Comparison of ENCODE assay signal across 12 mouse cellular contexts in the genomic region with DNA sequence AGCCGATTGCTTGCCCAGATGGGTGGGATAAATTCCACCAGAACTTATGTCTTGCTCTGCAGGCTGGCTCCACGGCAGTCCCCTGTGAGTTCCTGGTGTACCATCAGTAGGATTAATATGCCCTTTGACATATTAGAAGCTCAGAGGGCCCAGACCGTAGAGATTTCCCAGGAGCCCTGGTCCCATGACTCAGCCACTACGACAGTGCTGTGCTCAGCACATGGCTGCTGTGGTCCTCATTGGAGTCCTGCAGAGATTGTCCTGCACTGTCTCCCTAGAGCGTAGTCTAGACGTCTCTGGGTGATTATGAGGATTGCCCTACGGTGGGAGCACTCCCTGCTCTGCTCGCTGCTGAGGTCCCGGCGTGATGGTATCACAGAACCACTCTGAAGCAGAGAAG.
DNase-seq lines count a peak whose midpoint lies in the region; ATAC-seq and TF ChIP-seq lines count a peak whose summit lies in the region.
"Had no signal": no experiment of that assay in that cellular context is flagged by ENCODE, and none has a peak within 500 bp of the region (broad histone marks: within the 10 kb centered on the region; RNA-seq: fewer than 3 reads in every experiment).

No protein-coding gene starts in this region.

- 46% methylated on average over 10 of the region's 10 CpGs for WGBS in kidney, embryonic 15.5 days
- WGBS in liver, postnatal 0 days (ENCODE audit: insufficient replicate concordance), result 36% methylated on average over 10 of the region's 10 CpGs

- peaks cover 15% of the 10 kb centered on the region for H3K4me1 ChIP-seq in kidney, embryonic 15.5 days
- peaks cover 3% of the 10 kb centered on the region; the same call in 1 of the 2 replicates for H3K4me1 ChIP-seq in liver, postnatal 0 days (ENCODE audit: insufficient read depth)

- no peak overlapping the region for H3K9ac ChIP-seq in kidney, embryonic 15.5 days
- H3K9ac ChIP-seq in liver, postnatal 0 days (replicated peaks), result no peak overlapping the region
- H3K9ac ChIP-seq: forebrain, embryonic 12.5 days; midbrain, embryonic 12.5 days had no signal

- H3K4me2 ChIP-seq in kidney, embryonic 15.5 days, result no peak overlapping the region
- no peak overlapping the region for H3K4me2 ChIP-seq in liver, postnatal 0 days (ENCODE audit: low read depth, low read length)
- H3K4me2 ChIP-seq: forebrain, embryonic 12.5 days; midbrain, embryonic 12.5 days had no signal

- H3K27ac ChIP-seq in kidney, embryonic 15.5 days, result peak overlapping the region; percentile 32; the same call in 1 of the 2 replicates
- H3K27ac ChIP-seq in liver, postnatal 0 days (ENCODE audit: low read depth), result peak overlapping the region; percentile 39; the same call in 1 of the 2 replicates
- H3K27ac ChIP-seq: forebrain, embryonic 12.5 days had no signal

- TF ChIP-seq EP300 in liver, postnatal 0 days (IDR thresholded peaks at IDR 0.05; ENCODE audit: low read depth), result no peak

- no peaks in the 10 kb centered on the region for H3K27me3 ChIP-seq in kidney, embryonic 15.5 days
- H3K27me3 ChIP-seq in liver, postnatal 0 days (ENCODE audit: insufficient read depth, low read length), result no peaks in the 10 kb centered on the region
- H3K27me3 ChIP-seq: forebrain, embryonic 12.5 days; midbrain, embryonic 12.5 days; Patski had no signal

- no peak for TF ChIP-seq CTCF in liver, postnatal 0 days (IDR thresholded peaks at IDR 0.05; ENCODE audit: low read depth)

- no peak overlapping the region for H3K4me3 ChIP-seq in kidney, embryonic 15.5 days (replicated peaks)
- H3K4me3 ChIP-seq in liver, postnatal 0 days (ENCODE audit: low read depth, low read length), result no peak overlapping the region
- H3K4me3 ChIP-seq: forebrain, embryonic 12.5 days; midbrain, embryonic 12.5 days had no signal

- peak; percentile 49 for DNase-seq in adrenal gland, postnatal 14 days
- no peak for DNase-seq in adrenal gland, postnatal 4 days (ENCODE audit: low spot score in 2 of 2)
- no peak for DNase-seq in kidney, adult 9 months
- DNase-seq in liver, postnatal 0 days, result no peak
- DNase-seq in ovary, adult 18-20 months (ENCODE audit: low spot score), result no peak
- DNase-seq: retina, postnatal 1 day had no signal

- H3K9me3 ChIP-seq in kidney, embryonic 15.5 days (replicated peaks), result no peaks in the 10 kb centered on the region
- no peaks in the 10 kb centered on the region for H3K9me3 ChIP-seq in liver, postnatal 0 days (ENCODE audit: low read length)
- H3K9me3 ChIP-seq: forebrain, embryonic 12.5 days; midbrain, embryonic 12.5 days had no signal

- ATAC-seq in kidney, embryonic 15.5 days (replicated peaks; ENCODE audit: low FRiP score), result no peak
- ATAC-seq in common myeloid progenitor, adult 5-6 weeks (replicated peaks; ENCODE audit: low read depth, poor library complexity, severe bottlenecking), result peak; percentile 13; the same call in 1 of the 2 replicates
- ATAC-seq in liver, postnatal 0 days, result 0 out of 2 replicates have a peak, but pooled peaks have one; percentile 29
- no peak for ATAC-seq in frontal cortex, adult (ENCODE audit: low TSS enrichment)
- ATAC-seq: Patski had no signal

- no peaks in the 10 kb centered on the region; the same call in 1 of the 2 replicates for H3K36me3 ChIP-seq in kidney, embryonic 15.5 days
- 0 out of 2 replicates have a peak, but pooled peaks cover 9% of the 10 kb centered on the region for H3K36me3 ChIP-seq in liver, postnatal 0 days (replicated peaks; ENCODE audit: insufficient read depth, low read length)

Comparison
In these comparisons a context has a peak if more than half of its experiments do, and no peak if none do; other contexts are left out.
1. ATAC-seq: peak in common myeloid progenitor, adult 5-6 weeks (single experiment) and liver, postnatal 0 days (single experiment); none in kidney, embryonic 15.5 days (single experiment) and frontal cortex, adult (single experiment).